Mouse (Mus musculus): ENCODE data around the gene Alkbh7.

- TF ChIP-seq GATA1 (IDR thresholded peaks at IDR 0.05; ENCODE audit: low read length) (no peak), TAL1 (IDR thresholded peaks at IDR 0.05; ENCODE audit: low read length) (no peak)
These were observed 8.2 kb upstream of the Alkbh7 start for GRCm38 (mm10) chr17:56988921-56989430.

Data from erythroblast, embryonic 14.5 days (primary cell).